Mouse (Mus musculus) liver, embryonic 15.5 days (tissue): ENCODE data around the gene Prmt3. TPM values are rescaled to one million over a fixed set of nuclear protein-coding genes. Genes with fewer than 3 reads are reported as not detected.

Experiments
- ATAC-seq: fragments of 200-750 bp; cut with Nextera tagmentation; 2 replicates; pipeline ENCODE4 v1.8.0; 2017; ENCODE audit warnings: moderate number of reproducible peaks, mild to moderate bottlenecking, moderate library complexity; ENCODE audit not compliant: insufficient read depth
- H3K27ac ChIP-seq: fragments of 300-500 bp; sonication (generic); replicated peaks from 2 replicates; pipeline ENCODE4 v1.5.1; 2015; ENCODE audit warnings: mild to moderate bottlenecking, inconsistent platforms
- H3K27me3 ChIP-seq: fragments of 300-500 bp; sonication (generic); 2 replicates; pipeline ENCODE4 v1.6.1; 2015; ENCODE audit warnings: mild to moderate bottlenecking, inconsistent platforms
- H3K36me3 ChIP-seq: fragments of 300-500 bp; sonication (generic); replicated peaks from 2 replicates; pipeline ENCODE4 v1.6.1; 2015; ENCODE audit warnings: moderate library complexity, mild to moderate bottlenecking, inconsistent platforms
- H3K4me1 ChIP-seq: fragments of 300-500 bp; sonication (generic); replicated peaks from 2 replicates; pipeline ENCODE4 v1.6.1; 2015; ENCODE audit warnings: inconsistent platforms
- H3K4me2 ChIP-seq: fragments of 300-500 bp; sonication (generic); 2 replicates; pipeline ENCODE4 v1.6.1; 2015; ENCODE audit warnings: moderate library complexity, mild to moderate bottlenecking, inconsistent platforms
- H3K4me3 ChIP-seq: fragments of 300-500 bp; sonication (generic); replicated peaks from 2 replicates; pipeline ENCODE4 v1.5.1; 2015; ENCODE audit warnings: mild to moderate bottlenecking, inconsistent platforms
- H3K9ac ChIP-seq: fragments of 300-500 bp; sonication (generic); 2 replicates; pipeline ENCODE4 v1.6.1; 2015; ENCODE audit warnings: moderate library complexity, mild to moderate bottlenecking, inconsistent platforms
- H3K9me3 ChIP-seq: fragments of 300-500 bp; sonication (generic); replicated peaks from 2 replicates; pipeline ENCODE4 v1.6.1; 2016; ENCODE audit warnings: inconsistent platforms
- WGBS: fragments of 180-500 bp; shearing (Covaris S2); methylation state at CpG from one replicate; pipeline ENCODE4 v1.1.7; 2015; ENCODE audit warnings: mixed read lengths; ENCODE audit not compliant: insufficient replicate concordance; 5-methylcytosine and 5-hydroxymethylcytosine counted together
- polyA plus RNA-seq: library from polyadenylated mRNA; unstranded; fragments of >200 nt; fragmentation: Nextera tagmentation; extraction: Ambion mirVana; gene quantifications from 2 replicates; pipeline ENCODE4 v1.2.1, GENCODE M21; 2015

The Prmt3 gene
- polyA plus RNA-seq, 1 experiment from 2014 or later = 20.4 TPM

- Histone ChIP-seq H3K4me1 (peaks cover 63% of the 10 kb centered on the region), H3K27me3 (no peaks in the 10 kb centered on the region), H3K27ac (peak overlapping the region; percentile 91), H3K4me3 (peak overlapping the region; percentile 19), H3K36me3 (peaks cover 40% of the 10 kb centered on the region), H3K9ac (peak overlapping the region; percentile 9; the same call in 1 of the 2 replicates), H3K9me3 (no peaks in the 10 kb centered on the region), H3K4me2 (peak overlapping the region; percentile 76)
- 31% methylated on average over 10 of the region's 10 CpGs for WGBS
- peak; percentile 76 for ATAC-seq
These were observed 14.0 kb upstream of the Prmt3 start for GRCm38 (mm10) chr7:49764011-49764716.

GRCm38 (mm10) chr7:49766166-49766565 lies 12.0 kb upstream of the Prmt3 start:
- Histone ChIP-seq H3K27me3 (no peaks in the 10 kb centered on the region), H3K4me1 (peaks cover 44% of the 10 kb centered on the region), H3K4me3 (no peak overlapping the region), H3K9me3 (no peaks in the 10 kb centered on the region), H3K36me3 (peaks cover 59% of the 10 kb centered on the region), H3K4me2 (no peak overlapping the region), H3K27ac (no peak overlapping the region), H3K9ac (no peak overlapping the region)
- WGBS = 83% methylated on average over 7 of the region's 7 CpGs
- no peak for ATAC-seq

GRCm38 (mm10) chr7:49768509-49768908 lies 9.6 kb upstream of the Prmt3 start:
- Histone ChIP-seq H3K36me3 (peaks cover 77% of the 10 kb centered on the region), H3K4me1 (peaks cover 22% of the 10 kb centered on the region)

GRCm38 (mm10) chr7:49774396-49774795 lies 3.8 kb upstream of the Prmt3 start:
- ATAC-seq = no peak
- Histone ChIP-seq H3K4me1 (peaks cover 18% of the 10 kb centered on the region), H3K9ac (no peak overlapping the region), H3K4me2 (no peak overlapping the region), H3K4me3 (no peak overlapping the region), H3K27me3 (no peaks in the 10 kb centered on the region), H3K27ac (no peak overlapping the region), H3K9me3 (no peaks in the 10 kb centered on the region), H3K36me3 (peaks cover 54% of the 10 kb centered on the region)
- WGBS = 86% methylated on average over 2 of the region's 2 CpGs

More at GRCm38 (mm10) chr7:49768509-49768908, 9.6 kb upstream of the Prmt3 start:
- Histone ChIP-seq H3K4me2 (no peak overlapping the region), H3K9me3 (no peaks in the 10 kb centered on the region), H3K4me3 (no peak overlapping the region), H3K9ac (no peak overlapping the region), H3K27me3 (no peaks in the 10 kb centered on the region), H3K27ac (no peak overlapping the region)
- 66% methylated on average over 9 of the region's 9 CpGs for WGBS
- no peak for ATAC-seq

GRCm38 (mm10) chr7:49777585-49777984 lies 561 bp upstream of the Prmt3 start:
- H3K27me3 ChIP-seq = no peaks in the 10 kb centered on the region
- 0 out of 2 replicates have a peak overlapping the region, but pooled peaks have one; percentile 95 for H3K4me2 ChIP-seq
- peaks cover 38% of the 10 kb centered on the region for H3K36me3 ChIP-seq
- no peaks in the 10 kb centered on the region for H3K9me3 ChIP-seq
- no peak overlapping the region for H3K27ac ChIP-seq
- ATAC-seq = peak; percentile 7; the same call in 1 of the 2 replicates
- no peak overlapping the region for H3K4me3 ChIP-seq
- H3K4me1 ChIP-seq = peaks cover 25% of the 10 kb centered on the region
- no peak overlapping the region for H3K9ac ChIP-seq
- WGBS = 33% methylated on average over 3 of the region's 3 CpGs

GRCm38 (mm10) chr7:49778904-49779615 lies 914 bp downstream of the Prmt3 start:
- Histone ChIP-seq H3K9me3 (no peaks in the 10 kb centered on the region), H3K4me2 (peak overlapping the region; percentile 95), H3K27me3 (no peaks in the 10 kb centered on the region), H3K4me3 (peak overlapping the region; percentile 71), H3K9ac (peak overlapping the region; percentile 59), H3K4me1 (peaks cover 25% of the 10 kb centered on the region), H3K36me3 (peaks cover 30% of the 10 kb centered on the region), H3K27ac (peak overlapping the region; percentile 72)
- 51% methylated on average over 12 of the region's 12 CpGs for WGBS
- ATAC-seq = no peak

GRCm38 (mm10) chr7:49783017-49783416 lies 4.9 kb downstream of the Prmt3 start:
- Histone ChIP-seq H3K36me3 (peaks cover 53% of the 10 kb centered on the region), H3K9me3 (no peaks in the 10 kb centered on the region), H3K4me1 (peaks cover 18% of the 10 kb centered on the region), H3K4me2 (no peak overlapping the region), H3K9ac (no peak overlapping the region), H3K27me3 (no peaks in the 10 kb centered on the region), H3K27ac (no peak overlapping the region), H3K4me3 (no peak overlapping the region)
- WGBS = 80% methylated on average over 2 of the region's 2 CpGs
- ATAC-seq = no peak

- no peak overlapping the region for H3K4me2 ChIP-seq
- no peak for ATAC-seq
- H3K4me1 ChIP-seq = no peaks in the 10 kb centered on the region
- H3K4me3 ChIP-seq = no peak overlapping the region
- peaks cover 69% of the 10 kb centered on the region for H3K36me3 ChIP-seq
- WGBS = 88% methylated on average over 7 of the region's 7 CpGs
- no peak overlapping the region for H3K9ac ChIP-seq
- H3K27ac ChIP-seq = no peak overlapping the region
- no peaks in the 10 kb centered on the region for H3K9me3 ChIP-seq
- H3K27me3 ChIP-seq = no peaks in the 10 kb centered on the region
These were observed 7.0 kb downstream of the Prmt3 start for GRCm38 (mm10) chr7:49785141-49785540.

- Histone ChIP-seq H3K9ac (no peak overlapping the region), H3K4me3 (no peak overlapping the region), H3K4me1 (no peaks in the 10 kb centered on the region), H3K27ac (no peak overlapping the region), H3K4me2 (no peak overlapping the region), H3K27me3 (no peaks in the 10 kb centered on the region), H3K9me3 (no peaks in the 10 kb centered on the region), H3K36me3 (peaks cover 81% of the 10 kb centered on the region)
- ATAC-seq = no peak
- WGBS = 57% methylated on average over 12 of the region's 12 CpGs
These were observed 8.7 kb downstream of the Prmt3 start for GRCm38 (mm10) chr7:49786618-49787382.

- Histone ChIP-seq H3K9me3 (no peaks in the 10 kb centered on the region), H3K27me3 (no peaks in the 10 kb centered on the region), H3K9ac (no peak overlapping the region), H3K4me3 (no peak overlapping the region), H3K4me1 (no peaks in the 10 kb centered on the region), H3K36me3 (peaks cover 79% of the 10 kb centered on the region), H3K4me2 (no peak overlapping the region), H3K27ac (no peak overlapping the region)
- ATAC-seq = no peak
- WGBS = 92% methylated on average over 3 of the region's 3 CpGs
These were observed 9.2 kb downstream of the Prmt3 start for GRCm38 (mm10) chr7:49787383-49787645.

GRCm38 (mm10) chr7:49794304-49794703 lies 16.2 kb downstream of the Prmt3 start:
- no peak overlapping the region for H3K4me3 ChIP-seq
- no peaks in the 10 kb centered on the region for H3K4me1 ChIP-seq
- no peaks in the 10 kb centered on the region for H3K9me3 ChIP-seq
- ATAC-seq = no peak
- no peak overlapping the region for H3K4me2 ChIP-seq
- WGBS = 69% methylated on average over 2 of the region's 2 CpGs
- H3K36me3 ChIP-seq = peaks cover 72% of the 10 kb centered on the region
- no peak overlapping the region for H3K27ac ChIP-seq
- H3K9ac ChIP-seq = no peak overlapping the region
- no peaks in the 10 kb centered on the region for H3K27me3 ChIP-seq
